Mouse (Mus musculus) spleen, embryonic (tissue): ENCODE data around the gene Pdcl2.

Source experiments
- CTCF ChIA-PET: fragments of 350-600 bp; sonication (Branson Sonifier 250); formaldehyde crosslinking; loops from one replicate; lab custom pipeline; 2022; lab: Charles Lee

The Pdcl2 gene

GRCm38 (mm10) chr5:76330953-76331352 lies at the start of gene Pdcl2:
Gene Pdcl2 (minus strand): TSS chr5:76331156.
- CTCF ChIA-PET, result interaction anchor here (0.5 kb wide), 1 partner anchor 1211 kb away, joined by 5 read pairs; no protein-coding TSS in a partner anchor

- CTCF ChIA-PET, result no interaction called here
Measured at GRCm38 (mm10) chr5:76379216-76379615, 48.3 kb upstream of the Pdcl2 start.

GRCm38 (mm10) chr5:76369215-76369840 lies 38.4 kb upstream of the Pdcl2 start:
- CTCF ChIA-PET, result no interaction called here

GRCm38 (mm10) chr5:76365406-76365805 lies 34.5 kb upstream of the Pdcl2 start:
- CTCF ChIA-PET, result no interaction called here

- CTCF ChIA-PET, result no interaction called here
Measured at GRCm38 (mm10) chr5:76363453-76364104, 32.6 kb upstream of the Pdcl2 start, which contains the start of gene Nmu. Gene Nmu (minus strand): TSS chr5:76363788.

GRCm38 (mm10) chr5:76360786-76361185 lies 29.8 kb upstream of the Pdcl2 start:
- CTCF ChIA-PET, result no interaction called here

- CTCF ChIA-PET, result no interaction called here
Measured at GRCm38 (mm10) chr5:76360057-76360456, 29.1 kb upstream of the Pdcl2 start.

GRCm38 (mm10) chr5:76351953-76352611 lies 21.1 kb upstream of the Pdcl2 start:
- CTCF ChIA-PET, result no interaction called here

GRCm38 (mm10) chr5:76351537-76351936 lies 20.6 kb upstream of the Pdcl2 start:
- CTCF ChIA-PET, result no interaction called here

GRCm38 (mm10) chr5:76346137-76346536 lies 15.2 kb upstream of the Pdcl2 start:
- CTCF ChIA-PET, result no interaction called here

- CTCF ChIA-PET, result no interaction called here
Measured at GRCm38 (mm10) chr5:76340931-76341330, 10.0 kb upstream of the Pdcl2 start.

GRCm38 (mm10) chr5:76337100-76337499 lies 6.1 kb upstream of the Pdcl2 start:
- CTCF ChIA-PET, result no interaction called here

GRCm38 (mm10) chr5:76333833-76334232 lies 2.9 kb upstream of the Pdcl2 start:
- CTCF ChIA-PET, result interaction anchor here (0.7 kb wide), 1 partner anchor 644 kb away, joined by 17 read pairs; no protein-coding TSS in a partner anchor

GRCm38 (mm10) chr5:76327296-76327695 lies 3.7 kb downstream of the Pdcl2 start:
- CTCF ChIA-PET, result no interaction called here

GRCm38 (mm10) chr5:76325113-76325512 lies 5.8 kb downstream of the Pdcl2 start:
- CTCF ChIA-PET, result no interaction called here

GRCm38 (mm10) chr5:76321249-76322196 lies 9.4 kb downstream of the Pdcl2 start:
- CTCF ChIA-PET, result no interaction called here

GRCm38 (mm10) chr5:76308206-76308605 lies 22.8 kb downstream of the Pdcl2 start:
- CTCF ChIA-PET, result no interaction called here

GRCm38 (mm10) chr5:76306261-76306660 lies 24.7 kb downstream of the Pdcl2 start:
- CTCF ChIA-PET, result no interaction called here

GRCm38 (mm10) chr5:76305616-76306015 lies 25.3 kb downstream of the Pdcl2 start:
- CTCF ChIA-PET, result no interaction called here

- CTCF ChIA-PET, result interaction anchor here (0.6 kb wide), 1 partner anchor 12 kb away, joined by 3 read pairs; no protein-coding TSS in a partner anchor
Measured at GRCm38 (mm10) chr5:76304452-76305341, 26.3 kb downstream of the Pdcl2 start, which contains the start of gene Clock. Gene Clock (minus strand): TSS chr5:76304792.
